Mouse (Mus musculus) monocyte, adult 59 days (primary cell): ENCODE data around the gene Olfr876. TPM values are rescaled to one million over a fixed set of nuclear protein-coding genes. Genes with fewer than 3 reads are reported as not detected.

ENCODE experiments used
- total RNA-seq, 2 experiments: library from RNA; stranded (reverse); gene quantifications; one replicate each; pipeline ENCODE4 v1.2.4; 2023

Olfr876 gene
- not detected for total RNA-seq

DNA sequence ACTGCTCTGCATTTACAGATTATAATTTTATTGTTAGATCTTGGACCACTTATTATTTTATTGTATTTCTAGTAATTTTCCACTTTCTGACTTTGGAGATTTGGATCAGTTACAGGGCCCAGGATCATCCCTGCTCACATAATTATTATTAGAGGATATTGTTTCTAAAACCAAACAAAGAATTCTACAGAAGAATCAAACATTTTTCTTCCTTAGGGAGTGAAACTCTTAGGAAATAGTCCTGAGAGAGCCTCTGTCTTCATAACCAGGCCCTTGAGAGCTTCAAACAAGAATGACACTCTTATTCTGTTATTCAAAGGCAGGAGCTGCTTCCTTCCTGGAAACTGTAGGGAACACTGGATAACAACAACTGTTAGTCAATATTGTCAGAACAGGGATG, at the start of gene Olfr876:
Gene Olfr876, plus strand, starts transcription at position 301 of the 400 bp plus-strand sequence.

DNA sequence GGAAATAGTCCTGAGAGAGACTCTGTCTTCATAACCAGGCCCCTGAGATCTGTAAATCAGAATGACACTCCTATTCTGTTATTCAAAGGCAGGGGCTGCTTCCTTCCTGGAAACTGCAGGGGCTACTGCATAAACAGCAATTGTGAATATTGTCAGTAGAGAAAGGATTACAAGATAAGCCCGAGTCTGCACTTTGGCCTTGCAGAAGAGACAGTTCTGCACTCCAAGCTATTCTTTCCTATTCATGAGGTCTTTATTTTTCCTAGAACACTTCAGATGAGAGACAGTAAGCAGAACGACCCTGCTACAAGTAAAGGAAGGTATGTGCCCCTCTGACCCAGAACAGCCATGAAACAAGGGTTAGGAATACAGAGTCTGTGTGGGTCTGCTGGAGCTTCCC, 31.1 kb upstream of the Olfr876 start, which contains the start of gene Olfr875:
Gene Olfr875, plus strand, starts transcription at position 99 of the 400 bp plus-strand sequence.

DNA sequence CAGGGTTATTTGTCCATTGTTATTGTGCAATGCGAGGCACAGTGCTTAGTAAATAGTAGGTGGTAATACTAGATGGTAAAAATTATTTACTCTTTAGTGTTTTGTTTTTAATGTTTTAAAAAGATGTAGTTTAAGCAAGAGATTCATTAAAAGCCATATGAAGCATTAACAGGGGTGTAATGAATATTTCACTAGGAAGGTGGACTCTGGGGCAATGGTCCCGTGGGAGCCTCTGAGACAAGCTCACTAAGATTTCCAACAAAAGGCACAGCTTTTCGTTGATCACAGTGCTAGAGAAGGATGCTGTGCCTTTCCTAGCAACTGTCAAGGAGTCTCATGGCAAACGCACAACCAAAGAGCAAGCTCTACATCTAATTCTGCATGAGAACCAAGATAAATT, 51.1 kb downstream of the Olfr876 start, which contains the start of gene Olfr877:
Gene Olfr877, plus strand, starts transcription at position 301 of the 400 bp plus-strand sequence.

Other genes starting within 250 kb of the Olfr876 start
- gene Siae, start 247.3 kb upstream of the Olfr876 start, total RNA-seq = 10 to 100 TPM in 1 of 2 experiments, 1 to 10 TPM in 1; 9.3 to 11.4 TPM
- not detected for gene Spa17, start 189.3 kb upstream of the Olfr876 start, total RNA-seq
- 10 to 100 TPM; 23.0 to 23.5 TPM for gene Tbrg1, start 145.7 kb upstream of the Olfr876 start, total RNA-seq
- not detected for gene Panx3, start 133.8 kb upstream of the Olfr876 start, total RNA-seq
- gene Olfr160, start 86.8 kb upstream of the Olfr876 start, total RNA-seq = not detected
- not detected for gene Olfr874, start 57.9 kb upstream of the Olfr876 start, total RNA-seq
- gene Olfr875, start 31.2 kb upstream of the Olfr876 start, total RNA-seq = not detected
- not detected for gene Olfr877, start 51.2 kb downstream of the Olfr876 start, total RNA-seq
- not detected for gene Olfr145, start 93.7 kb downstream of the Olfr876 start, total RNA-seq
- gene Olfr878, start 114.8 kb downstream of the Olfr876 start, total RNA-seq = not detected
- not detected for gene Olfr881, start 188.8 kb downstream of the Olfr876 start, total RNA-seq
- gene Olfr883, start 222.8 kb downstream of the Olfr876 start, total RNA-seq = not detected
- not detected for gene Olfr884, start 243.5 kb downstream of the Olfr876 start, total RNA-seq